Mouse (Mus musculus): ENCODE data around the gene 4930590J08Rik. TPM values are rescaled to one million over a fixed set of nuclear protein-coding genes. Genes with fewer than 3 reads are reported as not detected.
"Not testable (repeated sequence)": the region's sequence is repeated elsewhere in the genome, so short reads cannot be mapped to it uniquely, and the experiment has no call there.

4930590J08Rik gene
- polyA plus RNA-seq, 1 experiment from 2014 or later, result 0.69 TPM

GRCm38 (mm10) chr6:91938491-91938890 lies 35.9 kb downstream of the 4930590J08Rik start:
- H3K4me1 ChIP-seq (ENCODE audit: control insufficient read depth, insufficient read depth, low read length), result 0 out of 2 replicates have a peak, but pooled peaks cover 4% of the 10 kb centered on the region
- H3K27me3 ChIP-seq (ENCODE audit: control insufficient read depth, insufficient read depth, low read length), result no peaks in the 10 kb centered on the region
- no peak overlapping the region for H3K4me3 ChIP-seq (ENCODE audit: low read length)
- no peak overlapping the region for H3K9ac ChIP-seq (ENCODE audit: low read depth, low read length)
- WGBS, result 41% methylated on average over 4 of the region's 4 CpGs
- H3K36me3 ChIP-seq (ENCODE audit: control insufficient read depth, insufficient read depth, low read length), result no peaks in the 10 kb centered on the region
- no peak overlapping the region for H3K4me2 ChIP-seq (replicated peaks; ENCODE audit: low read depth, low read length)
- no peak overlapping the region for H3K27ac ChIP-seq (ENCODE audit: low read depth, low read length)
- no peak for ATAC-seq (ENCODE audit: low FRiP score, low TSS enrichment)
- no peaks in the 10 kb centered on the region for H3K9me3 ChIP-seq (ENCODE audit: control insufficient read depth, low read length)

- Histone ChIP-seq H3K4me2 (replicated peaks; ENCODE audit: low read depth, low read length) (no peak overlapping the region), H3K36me3 (ENCODE audit: control insufficient read depth, insufficient read depth, low read length) (no peaks in the 10 kb centered on the region), H3K4me3 (ENCODE audit: low read length) (no peak overlapping the region), H3K9me3 (ENCODE audit: control insufficient read depth, low read length) (no peaks in the 10 kb centered on the region), H3K4me1 (ENCODE audit: control insufficient read depth, insufficient read depth, low read length) (0 out of 2 replicates have a peak, but pooled peaks cover 6% of the 10 kb centered on the region), H3K9ac (ENCODE audit: low read depth, low read length) (no peak overlapping the region), H3K27ac (ENCODE audit: low read depth, low read length) (no peak overlapping the region), H3K27me3 (ENCODE audit: control insufficient read depth, insufficient read depth, low read length) (no peaks in the 10 kb centered on the region)
- 77% methylated on average over 2 of the region's 2 CpGs for WGBS
- ATAC-seq (ENCODE audit: low FRiP score, low TSS enrichment), result no peak
These were observed 45.8 kb downstream of the 4930590J08Rik start for GRCm38 (mm10) chr6:91948426-91948825.

- H3K36me3 ChIP-seq (ENCODE audit: control insufficient read depth, insufficient read depth, low read length); H3K9me3 ChIP-seq (ENCODE audit: control insufficient read depth, low read length); H3K27ac ChIP-seq (ENCODE audit: low read depth, low read length); H3K4me2 ChIP-seq (replicated peaks; ENCODE audit: low read depth, low read length); H3K27me3 ChIP-seq (ENCODE audit: control insufficient read depth, insufficient read depth, low read length); ATAC-seq (ENCODE audit: low FRiP score, low TSS enrichment); H3K4me3 ChIP-seq (ENCODE audit: low read length); H3K9ac ChIP-seq (ENCODE audit: low read depth, low read length): not testable (repeated sequence)
- peaks cover 22% of the 10 kb centered on the region for H3K4me1 ChIP-seq (ENCODE audit: control insufficient read depth, insufficient read depth, low read length)
- whole genome bisulfite sequencing, result 9% methylated on average over 1 of the region's 8 CpGs
These were observed 55.4 kb downstream of the 4930590J08Rik start for GRCm38 (mm10) chr6:91958015-91958414.

- 29% methylated on average over 8 of the region's 8 CpGs for WGBS
- Histone ChIP-seq H3K36me3 (ENCODE audit: control insufficient read depth, insufficient read depth, low read length) (no peaks in the 10 kb centered on the region), H3K9me3 (ENCODE audit: control insufficient read depth, low read length) (no peaks in the 10 kb centered on the region), H3K27ac (ENCODE audit: low read depth, low read length) (peak overlapping the region; percentile 86; the same call in 1 of the 2 replicates), H3K27me3 (ENCODE audit: control insufficient read depth, insufficient read depth, low read length) (peaks cover 4% of the 10 kb centered on the region; the same call in 1 of the 2 replicates), H3K4me1 (ENCODE audit: control insufficient read depth, insufficient read depth, low read length) (peaks cover 30% of the 10 kb centered on the region), H3K4me2 (replicated peaks; ENCODE audit: low read depth, low read length) (no peak overlapping the region; the same call in 1 of the 2 replicates), H3K9ac (ENCODE audit: low read depth, low read length) (no peak overlapping the region), H3K4me3 (ENCODE audit: low read length) (no peak overlapping the region)
- ATAC-seq (ENCODE audit: low FRiP score, low TSS enrichment), result peak; percentile 78
These were observed 57.6 kb downstream of the 4930590J08Rik start for GRCm38 (mm10) chr6:91960028-91960811.

- Histone ChIP-seq H3K9ac (ENCODE audit: low read depth, low read length) (no peak overlapping the region), H3K27me3 (ENCODE audit: control insufficient read depth, insufficient read depth, low read length) (peaks cover 5% of the 10 kb centered on the region; the same call in 1 of the 2 replicates), H3K9me3 (ENCODE audit: control insufficient read depth, low read length) (no peaks in the 10 kb centered on the region), H3K4me3 (ENCODE audit: low read length) (no peak overlapping the region), H3K4me2 (replicated peaks; ENCODE audit: low read depth, low read length) (no peak overlapping the region), H3K36me3 (ENCODE audit: control insufficient read depth, insufficient read depth, low read length) (no peaks in the 10 kb centered on the region), H3K4me1 (ENCODE audit: control insufficient read depth, insufficient read depth, low read length) (peaks cover 38% of the 10 kb centered on the region), H3K27ac (ENCODE audit: low read depth, low read length) (peak overlapping the region; percentile 14; the same call in 1 of the 2 replicates)
- 3% methylated on average over 4 of the region's 4 CpGs for WGBS
- peak; percentile 67 for ATAC-seq (ENCODE audit: low FRiP score, low TSS enrichment)
These were observed 60.8 kb downstream of the 4930590J08Rik start for GRCm38 (mm10) chr6:91963429-91963828.

- peaks cover 36% of the 10 kb centered on the region for H3K4me1 ChIP-seq (ENCODE audit: control insufficient read depth, insufficient read depth, low read length)
- no peak overlapping the region for H3K27ac ChIP-seq (ENCODE audit: low read depth, low read length)
- H3K27me3 ChIP-seq (ENCODE audit: control insufficient read depth, insufficient read depth, low read length), result peaks cover 5% of the 10 kb centered on the region; the same call in 1 of the 2 replicates
- H3K4me2 ChIP-seq (replicated peaks; ENCODE audit: low read depth, low read length), result no peak overlapping the region
- no peaks in the 10 kb centered on the region for H3K9me3 ChIP-seq (ENCODE audit: control insufficient read depth, low read length)
- no peak overlapping the region for H3K9ac ChIP-seq (ENCODE audit: low read depth, low read length)
- WGBS, result 82% methylated on average over 8 of the region's 8 CpGs
- H3K4me3 ChIP-seq (ENCODE audit: low read length), result no peak overlapping the region
- no peaks in the 10 kb centered on the region for H3K36me3 ChIP-seq (ENCODE audit: control insufficient read depth, insufficient read depth, low read length)
- no peak for ATAC-seq (ENCODE audit: low FRiP score, low TSS enrichment)
These were observed 62.5 kb downstream of the 4930590J08Rik start for GRCm38 (mm10) chr6:91965060-91965459.

GRCm38 (mm10) chr6:91966006-91966405 lies 63.4 kb downstream of the 4930590J08Rik start:
- Histone ChIP-seq H3K36me3 (ENCODE audit: control insufficient read depth, insufficient read depth, low read length) (no peaks in the 10 kb centered on the region), H3K9me3 (ENCODE audit: control insufficient read depth, low read length) (no peaks in the 10 kb centered on the region), H3K9ac (ENCODE audit: low read depth, low read length) (no peak overlapping the region), H3K4me2 (replicated peaks; ENCODE audit: low read depth, low read length) (no peak overlapping the region), H3K4me3 (ENCODE audit: low read length) (no peak overlapping the region), H3K27ac (ENCODE audit: low read depth, low read length) (no peak overlapping the region), H3K4me1 (ENCODE audit: control insufficient read depth, insufficient read depth, low read length) (peaks cover 27% of the 10 kb centered on the region), H3K27me3 (ENCODE audit: control insufficient read depth, insufficient read depth, low read length) (peaks cover 5% of the 10 kb centered on the region; the same call in 1 of the 2 replicates)
- no peak for ATAC-seq (ENCODE audit: low FRiP score, low TSS enrichment)
- 39% methylated on average over 6 of the region's 6 CpGs for WGBS

GRCm38 (mm10) chr6:91972201-91972646 lies 69.6 kb downstream of the 4930590J08Rik start:
- 31% methylated on average over 9 of the region's 9 CpGs for WGBS
- H3K27ac ChIP-seq (ENCODE audit: low read depth, low read length), result peak overlapping the region; percentile 47; the same call in 1 of the 2 replicates

GRCm38 (mm10) chr6:91973972-91974371 lies 71.4 kb downstream of the 4930590J08Rik start:
- H3K4me2 ChIP-seq (replicated peaks; ENCODE audit: low read depth, low read length), result no peak overlapping the region
- 77% methylated on average over 6 of the region's 6 CpGs for WGBS
- ATAC-seq (ENCODE audit: low FRiP score, low TSS enrichment), result no peak

More at GRCm38 (mm10) chr6:91972201-91972646, 69.6 kb downstream of the 4930590J08Rik start:
- peaks cover 18% of the 10 kb centered on the region for H3K4me1 ChIP-seq (ENCODE audit: control insufficient read depth, insufficient read depth, low read length)
- H3K9me3 ChIP-seq (ENCODE audit: control insufficient read depth, low read length), result no peaks in the 10 kb centered on the region
- H3K4me2 ChIP-seq (replicated peaks; ENCODE audit: low read depth, low read length), result no peak overlapping the region
- H3K9ac ChIP-seq (ENCODE audit: low read depth, low read length), result no peak overlapping the region
- H3K36me3 ChIP-seq (ENCODE audit: control insufficient read depth, insufficient read depth, low read length), result no peaks in the 10 kb centered on the region
- ATAC-seq (ENCODE audit: low FRiP score, low TSS enrichment), result peak; percentile 61
- H3K27me3 ChIP-seq (ENCODE audit: control insufficient read depth, insufficient read depth, low read length), result peaks cover 4% of the 10 kb centered on the region; the same call in 1 of the 2 replicates
- no peak overlapping the region for H3K4me3 ChIP-seq (ENCODE audit: low read length)

More at GRCm38 (mm10) chr6:91973972-91974371, 71.4 kb downstream of the 4930590J08Rik start:
- Histone ChIP-seq H3K9me3 (ENCODE audit: control insufficient read depth, low read length) (no peaks in the 10 kb centered on the region), H3K27me3 (ENCODE audit: control insufficient read depth, insufficient read depth, low read length) (peaks cover 6% of the 10 kb centered on the region), H3K4me3 (ENCODE audit: low read length) (no peak overlapping the region), H3K9ac (ENCODE audit: low read depth, low read length) (no peak overlapping the region), H3K27ac (ENCODE audit: low read depth, low read length) (no peak overlapping the region), H3K36me3 (ENCODE audit: control insufficient read depth, insufficient read depth, low read length) (no peaks in the 10 kb centered on the region), H3K4me1 (ENCODE audit: control insufficient read depth, insufficient read depth, low read length) (peaks cover 18% of the 10 kb centered on the region)

All from kidney, embryonic 14.5 days (tissue).